Mouse (Mus musculus) cerebellum, postnatal 36 days (tissue): ENCODE data around the gene Dennd1a.

Source experiments
- DNase-seq, 2 experiments: peaks; one replicate each; pipeline ENCODE4 v3.0.0; 2021 to 2022; ENCODE audit warnings: mixed read lengths in 2 of 2

Gene Dennd1a

GRCm38 (mm10) chr2:38286733-38287551, at the start of gene Dennd1a:
TSS of gene Dennd1a (minus strand) at chr2:38287390.
- peak; percentile 79 to 84 for DNase-seq

DNA sequence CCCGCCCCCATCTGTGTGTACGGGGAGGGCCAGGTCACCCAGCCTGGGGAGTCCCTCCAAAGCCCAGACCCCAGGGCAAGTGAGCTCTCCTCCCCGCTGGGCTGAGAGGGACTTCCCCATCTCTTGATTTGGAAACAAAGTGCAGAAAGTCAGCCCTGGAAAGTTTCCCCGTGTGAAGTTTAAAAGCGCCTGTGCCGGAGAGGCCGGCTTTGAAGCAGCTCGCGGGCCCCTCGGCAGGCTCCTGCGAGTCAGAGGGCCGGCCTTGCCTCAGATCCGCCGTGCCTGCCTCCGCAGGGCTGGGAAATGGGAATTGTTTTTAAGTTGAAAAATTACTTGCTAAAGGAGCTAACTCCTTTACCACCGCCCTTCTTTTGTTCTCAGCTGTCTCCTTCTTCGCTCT, 49.4 kb upstream of the Dennd1a start:
- DNase-seq: no peak

DNA sequence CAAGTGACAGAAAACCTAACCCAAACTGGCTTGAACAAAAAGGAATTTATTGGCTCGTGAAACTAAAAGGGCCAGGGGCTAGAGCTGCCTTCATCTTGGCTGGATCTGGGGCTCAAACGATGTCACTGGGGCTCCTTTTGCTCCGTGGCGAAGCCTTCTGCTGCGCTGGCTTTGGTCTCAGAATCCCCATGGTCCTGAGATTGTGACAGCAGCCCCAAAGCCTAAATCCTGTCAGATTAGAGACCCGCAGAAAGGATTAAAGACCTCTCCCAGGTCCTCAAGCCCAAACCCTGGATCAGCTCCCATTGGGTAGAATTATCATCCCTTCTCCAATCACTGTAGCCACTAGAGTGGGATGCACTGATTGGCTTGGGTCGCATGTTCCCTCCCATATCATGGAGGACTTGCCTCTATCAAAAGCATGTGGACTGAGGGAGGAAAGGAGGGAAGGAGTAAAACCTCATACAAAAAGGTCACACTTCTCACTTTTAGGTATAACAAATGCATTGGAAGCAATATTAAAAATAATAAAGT, 46.5 kb upstream of the Dennd1a start:
- DNase-seq: no peak

DNA sequence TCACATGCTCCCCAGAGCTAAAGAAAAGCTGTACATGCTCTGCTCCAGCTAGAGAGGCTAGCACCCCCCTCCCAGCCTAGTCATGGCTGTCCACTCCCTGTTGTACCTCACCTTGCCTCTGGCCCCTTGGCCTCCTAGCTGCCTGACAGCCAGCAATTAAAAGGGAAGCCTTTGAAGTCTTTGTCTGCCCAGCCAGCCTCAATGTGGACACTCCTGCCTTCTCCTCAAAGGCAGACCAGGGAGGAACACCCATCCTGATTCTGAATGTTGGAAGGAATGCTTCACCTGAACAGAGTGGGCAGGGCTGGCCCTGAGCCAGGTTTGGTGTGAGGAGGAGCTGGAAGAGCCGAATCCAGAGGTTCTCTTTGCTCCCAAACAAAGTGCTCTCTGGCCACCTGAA, 39.5 kb upstream of the Dennd1a start:
- DNase-seq: no peak

- DNase-seq: no peak
These were observed 36.2 kb upstream of the Dennd1a start for GRCm38 (mm10) chr2:38323380-38323779.

DNA sequence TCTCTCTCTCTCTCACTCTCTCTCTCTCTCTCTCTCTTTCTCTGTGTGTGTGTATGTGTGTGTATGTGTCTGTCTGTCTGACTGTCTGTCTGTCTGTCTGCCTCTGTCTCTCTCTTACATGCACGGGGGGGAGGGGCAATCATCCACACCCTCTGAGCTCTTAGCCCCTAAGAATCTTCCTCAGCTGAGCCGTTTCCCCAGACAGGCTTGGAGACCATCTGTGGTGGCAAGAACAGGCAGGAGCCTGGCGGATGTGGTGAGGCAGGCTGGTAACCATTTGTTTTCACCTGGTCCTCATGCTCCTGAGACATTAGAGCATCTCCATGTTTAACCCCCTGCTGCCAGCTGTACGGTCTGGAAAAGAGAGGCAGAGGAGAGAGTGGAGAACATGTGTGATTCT, 33.7 kb upstream of the Dennd1a start:
- no peak for DNase-seq

- no peak for DNase-seq
These were observed 31.9 kb upstream of the Dennd1a start for GRCm38 (mm10) chr2:38319086-38319485.

GRCm38 (mm10) chr2:38313399-38313798, 26.2 kb upstream of the Dennd1a start:
- no peak for DNase-seq

DNA sequence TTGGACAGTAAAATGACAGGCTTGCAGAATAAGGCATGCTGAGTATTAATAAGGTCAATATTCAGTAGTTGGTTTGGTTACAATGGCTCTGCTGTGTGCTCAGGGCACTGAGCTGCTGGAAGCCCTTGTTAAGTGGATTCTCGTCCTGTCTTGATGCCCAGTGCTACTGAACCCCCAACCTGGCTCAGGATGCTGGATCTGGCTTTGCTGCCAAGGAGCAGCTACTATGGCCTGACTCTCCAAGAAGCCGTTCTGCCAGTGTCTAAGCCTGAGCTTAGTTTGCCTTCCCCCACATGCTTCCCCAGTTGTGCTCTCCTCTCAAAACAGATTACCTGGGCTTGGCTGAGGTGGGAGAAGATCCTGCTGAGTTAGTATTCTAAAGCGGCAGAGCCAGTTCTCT, 25.7 kb upstream of the Dennd1a start:
- DNase-seq: no peak

DNA sequence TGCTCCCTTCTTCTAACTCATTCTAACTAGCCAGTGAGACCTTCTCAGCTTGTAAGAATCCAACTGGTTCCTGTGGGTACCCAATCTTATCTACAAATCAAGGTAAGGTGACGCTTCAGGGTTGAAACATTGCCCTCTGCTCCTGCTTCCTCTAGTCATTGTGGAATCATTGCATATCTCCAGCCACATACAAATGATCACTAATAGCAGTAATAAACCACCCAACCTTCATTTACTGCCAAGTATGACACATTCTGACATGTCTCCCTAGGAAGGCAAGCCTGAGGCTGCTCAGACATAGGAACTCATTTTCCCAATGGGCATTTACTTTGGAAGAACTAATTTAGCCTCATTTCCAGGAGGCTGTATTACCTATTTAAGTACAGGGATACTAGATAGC, 18.0 kb upstream of the Dennd1a start:
- no peak for DNase-seq

DNA sequence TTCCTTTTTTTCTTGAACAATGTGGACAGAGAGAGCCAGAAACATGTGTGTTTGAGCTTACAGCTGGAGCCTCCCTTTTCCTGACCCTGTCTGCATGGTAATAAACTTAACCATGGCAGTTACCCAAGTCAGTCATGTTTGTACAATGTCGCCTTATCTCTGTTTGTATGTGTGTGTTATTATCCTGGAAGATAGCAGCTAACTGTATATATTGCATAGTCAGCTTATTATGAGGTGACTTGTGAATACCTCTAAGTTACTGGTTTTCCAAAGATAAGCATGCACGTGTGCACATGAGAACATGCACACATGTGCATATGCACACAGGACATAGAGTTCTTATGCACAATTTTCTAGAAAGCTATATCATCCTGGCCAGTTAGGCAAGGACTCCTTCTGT, 13.8 kb upstream of the Dennd1a start:
- no peak for DNase-seq

- no peak for DNase-seq
These were observed 8.7 kb upstream of the Dennd1a start for GRCm38 (mm10) chr2:38295939-38296338.

DNA sequence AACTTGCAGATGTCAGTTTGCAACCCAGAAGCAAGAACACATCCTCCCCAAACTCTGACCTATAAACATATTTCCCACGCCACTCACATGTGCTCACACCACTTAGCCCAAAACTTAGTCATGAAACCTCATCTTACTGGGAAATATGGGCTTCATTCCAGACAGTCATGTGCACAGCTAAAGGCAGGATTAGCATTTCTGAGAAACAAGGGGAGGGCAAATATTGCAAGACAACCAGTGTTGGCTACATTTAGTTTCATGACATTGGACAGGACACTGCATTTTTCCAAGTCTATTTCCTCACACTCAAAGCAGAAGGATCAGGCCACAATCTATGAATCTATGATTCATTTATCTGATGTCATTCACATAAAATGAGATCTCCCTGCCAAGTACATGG, 4.3 kb upstream of the Dennd1a start:
- no peak for DNase-seq

GRCm38 (mm10) chr2:38288226-38288625, 1.0 kb upstream of the Dennd1a start:
- no peak for DNase-seq

DNA sequence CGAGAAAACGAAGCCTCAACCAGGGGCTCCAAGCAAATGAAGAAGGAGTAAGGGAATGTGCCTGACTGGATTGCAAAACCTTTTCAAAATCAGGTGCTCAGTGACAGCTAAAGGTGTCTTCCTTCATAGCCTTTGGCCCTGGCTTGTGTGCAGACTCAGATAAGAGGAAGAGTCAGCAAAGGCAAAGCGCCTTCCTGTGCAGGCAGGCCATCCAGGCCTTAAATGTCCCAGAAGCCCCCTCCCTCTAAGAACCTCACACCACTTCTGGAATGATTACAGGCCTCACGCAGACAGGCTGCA, 807 bp downstream of the Dennd1a start:
- no peak for DNase-seq

DNA sequence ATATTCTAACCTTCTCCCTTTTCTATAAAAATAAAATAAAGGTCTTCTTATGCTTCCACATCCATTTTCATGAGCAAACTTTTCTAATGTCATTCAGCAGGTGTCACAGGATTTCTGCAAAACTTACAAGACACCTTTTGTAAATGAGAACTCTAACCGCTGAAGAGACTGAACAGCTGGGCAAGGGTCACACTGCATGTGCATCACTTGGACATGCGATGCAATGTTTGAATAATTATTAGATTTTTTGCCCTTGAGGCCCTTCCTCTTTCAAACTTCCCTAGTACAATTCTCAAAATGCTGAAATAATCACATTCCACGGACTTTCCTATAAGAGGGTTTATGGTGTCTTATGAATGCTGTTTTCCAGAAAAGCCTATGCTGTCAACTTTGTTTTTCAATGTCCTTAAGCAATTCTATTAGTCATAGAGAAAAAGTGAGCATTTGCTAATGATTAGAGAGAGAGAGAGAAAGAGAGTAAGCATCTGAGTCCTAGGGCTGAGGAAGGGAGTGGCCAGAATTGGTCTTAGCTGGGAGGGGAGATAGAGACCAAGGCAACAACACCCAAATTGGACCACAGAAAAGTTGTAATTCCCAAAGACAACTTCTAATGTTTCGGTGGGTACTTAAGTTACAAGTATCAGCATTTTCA, 1.3 kb downstream of the Dennd1a start:
- no peak for DNase-seq

DNA sequence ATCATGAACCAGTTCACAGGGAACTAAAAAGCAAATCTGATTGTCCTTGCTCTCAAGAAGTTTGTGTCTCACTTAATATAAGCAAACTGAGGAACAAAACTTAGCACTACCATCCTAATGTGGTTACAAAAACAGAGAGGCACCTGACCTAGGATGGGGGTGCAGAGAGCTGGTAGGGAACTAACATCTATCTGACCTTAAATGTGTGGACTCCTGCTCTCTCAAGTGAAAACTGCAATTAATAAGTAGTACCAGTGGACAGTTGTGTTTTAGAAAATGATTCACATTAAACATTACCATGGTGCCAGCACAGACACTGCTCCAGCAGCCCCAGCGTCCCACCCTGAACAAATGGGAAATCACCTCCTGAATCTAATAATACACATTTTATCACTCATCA, 3.2 kb downstream of the Dennd1a start:
- no peak for DNase-seq

GRCm38 (mm10) chr2:38280376-38280775, 6.8 kb downstream of the Dennd1a start:
- DNase-seq: no peak

GRCm38 (mm10) chr2:38274973-38275372, 12.2 kb downstream of the Dennd1a start:
- DNase-seq: no peak

DNA sequence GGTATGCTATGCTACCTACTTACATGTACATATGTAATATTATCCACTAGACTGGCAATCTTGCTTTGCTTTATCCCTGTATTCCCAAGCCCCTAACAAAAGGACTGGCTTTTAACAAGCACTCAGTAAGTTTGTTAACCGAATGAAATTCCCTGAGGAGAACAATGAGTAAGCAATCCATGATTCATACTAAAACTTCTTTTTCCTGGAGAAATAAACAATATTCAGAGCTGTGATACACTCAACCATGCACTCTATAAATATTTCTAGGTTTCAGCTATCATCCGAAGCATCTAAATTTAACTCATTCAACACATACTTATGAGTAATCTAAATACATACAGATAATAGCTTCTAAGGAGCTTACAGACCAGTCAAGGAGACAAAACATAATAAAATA, 23.5 kb downstream of the Dennd1a start:
- no peak for DNase-seq

DNA sequence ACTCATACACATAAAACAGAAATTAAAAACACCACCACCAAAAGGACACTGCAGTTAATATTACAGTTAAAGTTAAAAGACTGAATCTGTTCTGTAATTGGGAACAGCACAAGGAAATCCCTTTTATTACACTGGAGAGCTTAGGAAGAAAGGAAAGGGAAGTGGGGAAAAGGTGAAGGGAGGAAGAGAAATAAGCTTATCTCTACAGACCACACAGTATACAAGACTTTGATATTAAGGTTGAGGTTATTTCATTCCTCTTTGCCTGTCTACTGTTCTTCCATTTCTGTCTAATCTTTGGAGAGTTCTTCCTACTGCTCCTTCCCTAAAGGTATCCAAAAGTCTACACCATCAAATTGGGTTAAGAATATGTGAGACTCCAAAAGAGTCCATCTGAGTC, 28.1 kb downstream of the Dennd1a start:
- DNase-seq: no peak

- no peak for DNase-seq
These were observed 49.6 kb downstream of the Dennd1a start for GRCm38 (mm10) chr2:38237616-38238015.

DNA sequence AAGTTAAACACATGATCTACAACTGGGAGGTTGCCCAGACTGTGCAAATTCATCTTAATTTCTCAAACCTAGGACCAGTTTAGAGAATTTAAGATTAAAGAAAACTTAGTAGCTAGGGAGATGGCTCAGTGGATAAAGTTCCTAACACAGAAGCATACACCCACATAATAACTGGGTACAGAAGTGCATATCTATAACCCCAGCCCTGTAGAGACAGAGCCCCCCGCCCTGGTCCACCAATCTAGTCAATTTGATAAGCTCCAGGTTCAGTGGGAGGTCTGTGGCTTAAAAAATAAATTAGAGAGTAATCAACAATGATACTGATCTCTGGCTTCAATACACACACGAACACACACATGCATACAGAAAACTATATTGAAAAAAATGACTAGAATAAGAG, 51.6 kb downstream of the Dennd1a start:
- DNase-seq: no peak

DNA sequence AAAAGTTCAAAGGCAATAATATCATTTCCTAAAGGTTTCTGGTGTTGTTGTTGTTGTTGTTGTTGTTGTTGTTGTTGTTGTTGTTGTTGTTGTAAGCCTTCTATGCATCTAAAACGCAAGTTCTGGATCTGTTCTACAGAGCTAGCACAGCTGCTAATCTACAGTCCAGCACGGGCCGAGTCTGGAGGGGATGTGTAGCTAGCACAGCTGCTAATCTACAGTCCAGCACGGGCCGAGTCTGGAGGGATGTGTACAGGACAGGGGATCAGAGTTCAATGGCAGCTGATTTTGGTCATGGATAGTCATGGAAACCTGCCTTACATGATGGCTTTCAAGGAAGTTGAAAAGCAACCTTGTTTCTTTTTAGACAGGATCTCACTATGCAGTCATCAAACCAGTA, 57.3 kb downstream of the Dennd1a start:
- DNase-seq: no peak

DNA sequence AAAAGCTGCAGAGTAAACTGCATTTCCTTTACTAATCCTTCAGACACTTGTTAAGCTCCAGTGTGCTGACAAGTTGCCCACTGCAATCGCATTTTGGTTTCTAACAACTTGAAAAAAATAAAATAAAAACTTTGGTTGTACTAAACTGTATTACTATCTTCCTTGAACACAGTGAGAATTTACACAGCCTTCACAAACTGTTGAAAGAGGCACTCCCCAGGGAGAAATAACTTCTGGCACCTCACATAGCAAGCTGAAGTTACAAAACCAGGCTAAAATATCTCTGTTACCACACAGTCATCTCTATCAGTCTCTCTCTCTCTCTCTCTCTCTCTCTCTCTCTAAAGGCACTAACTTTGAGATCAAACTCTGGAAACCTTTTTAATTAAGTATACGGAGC, 63.4 kb downstream of the Dennd1a start:
- DNase-seq: no peak
